Mouse (Mus musculus) midbrain, embryonic 14.5 days (tissue): Measurements from ENCODE around the gene Elavl3. TPM values are rescaled to one million over a fixed set of nuclear protein-coding genes. Genes with fewer than 3 reads are reported as not detected.

ENCODE experiments used
- ATAC-seq: fragments of 200-750 bp; cut with Nextera tagmentation; 2 replicates; pipeline ENCODE4 v1.8.0; 2017; ENCODE audit warnings: moderate number of reproducible peaks, moderate library complexity; ENCODE audit not compliant: low FRiP score, low TSS enrichment
- DNase-seq: peaks from one replicate; pipeline ENCODE4 v3.0.0-alpha.2; 2015
- H3K27ac ChIP-seq: fragments of 300-500 bp; sonication (generic); replicated peaks from 2 replicates; pipeline ENCODE4 v1.5.1; 2014; ENCODE audit warnings: mild to moderate bottlenecking, low read depth, low read length, moderate library complexity
- H3K27me3 ChIP-seq: fragments of 300-500 bp; sonication (generic); 2 replicates; pipeline ENCODE4 v1.6.1; 2014; ENCODE audit warnings: low read length, control low read depth, mixed read lengths; ENCODE audit not compliant: control insufficient read depth, insufficient read depth
- H3K36me3 ChIP-seq: fragments of 300-500 bp; sonication (generic); 2 replicates; pipeline ENCODE4 v1.6.1; 2014; ENCODE audit warnings: low read length, control low read depth; ENCODE audit not compliant: control insufficient read depth, insufficient read depth
- H3K4me1 ChIP-seq: fragments of 300-500 bp; sonication (generic); 2 replicates; pipeline ENCODE4 v1.6.1; 2014; ENCODE audit warnings: mild to moderate bottlenecking, antibody characterized with exemption, low read length, control low read depth; ENCODE audit not compliant: control insufficient read depth, insufficient read depth
- H3K4me2 ChIP-seq: fragments of 300-500 bp; sonication (generic); 2 replicates; pipeline ENCODE4 v1.6.1; 2014; ENCODE audit warnings: mild to moderate bottlenecking, low read length, moderate library complexity
- H3K4me3 ChIP-seq: fragments of 300-500 bp; sonication (generic); replicated peaks from 2 replicates; pipeline ENCODE4 v1.5.1; 2014; ENCODE audit warnings: low read depth, low read length
- H3K9ac ChIP-seq: fragments of 300-500 bp; sonication (generic); replicated peaks from 2 replicates; pipeline ENCODE4 v1.6.1; 2014; ENCODE audit warnings: mild to moderate bottlenecking, low read length, moderate library complexity
- H3K9me3 ChIP-seq: fragments of 300-500 bp; sonication (generic); 2 replicates; pipeline ENCODE4 v1.6.1; 2016; ENCODE audit warnings: low read length, control low read depth, mixed read lengths; ENCODE audit not compliant: control insufficient read depth
- WGBS: fragments of 180-500 bp; shearing (Covaris S2); extraction: QIAGEN DNeasy Blood & Tissue Kit; methylation state at CpG from one replicate; pipeline ENCODE4 v1.1.7; 2014; 5-methylcytosine and 5-hydroxymethylcytosine counted together
- polyA plus RNA-seq: library from polyadenylated mRNA; unstranded; fragments of >200 nt; fragmentation: Nextera tagmentation; extraction: Ambion mirVana; gene quantifications from 2 replicates; pipeline ENCODE4 v1.2.1, GENCODE M21; 2014

Gene Elavl3
- 137 and 162 TPM in 2 replicates for polyA plus RNA-seq

GRCm38 (mm10) chr9:22051958-22052254 is at the start of gene Elavl3:
Elavl3 (minus strand) TSS chr9:22052023.
- Histone ChIP-seq H3K4me1 (peaks cover 37% of the 10 kb centered on the region), H3K27me3 (no peaks in the 10 kb centered on the region), H3K9me3 (no peaks in the 10 kb centered on the region), H3K36me3 (peaks cover 8% of the 10 kb centered on the region), H3K27ac (peak within 1 kb of the TSS; percentile 96), H3K4me2 (peak within 1 kb of the TSS; percentile 85), H3K9ac (peak within 1 kb of the TSS; percentile 98), H3K4me3 (peak within 1 kb of the TSS; percentile 100)
- 2% methylated on average over 25 of the region's 28 CpGs for WGBS
- DNase-seq, result peak; percentile 96
- ATAC-seq, result peak; percentile 80

GRCm38 (mm10) chr9:22099922-22100321 is 48.1 kb upstream of the Elavl3 start:
- H3K4me2 ChIP-seq, result no peak overlapping the region
- no peak overlapping the region for H3K4me3 ChIP-seq
- H3K9me3 ChIP-seq, result no peaks in the 10 kb centered on the region
- H3K9ac ChIP-seq, result no peak overlapping the region
- no peaks in the 10 kb centered on the region for H3K36me3 ChIP-seq
- H3K4me1 ChIP-seq, result 0 out of 2 replicates have a peak, but pooled peaks cover 4% of the 10 kb centered on the region
- H3K27me3 ChIP-seq, result peaks cover 21% of the 10 kb centered on the region
- WGBS, result 7% methylated on average over 18 of the region's 18 CpGs
- DNase-seq, result no peak
- no peak for ATAC-seq
- H3K27ac ChIP-seq, result no peak overlapping the region

GRCm38 (mm10) chr9:22098993-22099696 is 47.3 kb upstream of the Elavl3 start, which contains the start of gene Cnn1:
Cnn1 (plus strand) TSS chr9:22099216.
- Histone ChIP-seq H3K9me3 (no peaks in the 10 kb centered on the region), H3K4me1 (0 out of 2 replicates have a peak, but pooled peaks cover 4% of the 10 kb centered on the region), H3K27me3 (peaks cover 21% of the 10 kb centered on the region), H3K4me2 (no peak within 1 kb of the TSS), H3K36me3 (no peaks in the 10 kb centered on the region), H3K4me3 (no peak within 1 kb of the TSS), H3K27ac (no peak within 1 kb of the TSS), H3K9ac (no peak within 1 kb of the TSS)
- DNase-seq, result no peak
- 9% methylated on average over 14 of the region's 14 CpGs for WGBS
- no peak for ATAC-seq

GRCm38 (mm10) chr9:22095854-22096307 is 44.1 kb upstream of the Elavl3 start:
- DNase-seq (peak; percentile 82), ATAC-seq (peak; percentile 69; the same call in 1 of the 2 replicates)
- WGBS, result 3% methylated on average over 24 of the region's 24 CpGs

GRCm38 (mm10) chr9:22092746-22093145 is 40.9 kb upstream of the Elavl3 start:
- 0 out of 2 replicates have a peak, but pooled peaks cover 4% of the 10 kb centered on the region for H3K4me1 ChIP-seq
- H3K27me3 ChIP-seq, result no peaks in the 10 kb centered on the region
- no peak overlapping the region for H3K27ac ChIP-seq
- WGBS, result 89% methylated on average over 6 of the region's 6 CpGs
- DNase-seq (no peak), ATAC-seq (no peak)
- H3K36me3 ChIP-seq, result no peaks in the 10 kb centered on the region
- no peak overlapping the region for H3K4me3 ChIP-seq
- no peaks in the 10 kb centered on the region for H3K9me3 ChIP-seq
- H3K9ac ChIP-seq, result no peak overlapping the region
- H3K4me2 ChIP-seq, result no peak overlapping the region

More at GRCm38 (mm10) chr9:22095854-22096307, 44.1 kb upstream of the Elavl3 start:
- Histone ChIP-seq H3K27ac (no peak overlapping the region), H3K4me1 (0 out of 2 replicates have a peak, but pooled peaks cover 4% of the 10 kb centered on the region), H3K27me3 (peaks cover 21% of the 10 kb centered on the region), H3K36me3 (no peaks in the 10 kb centered on the region), H3K9ac (peak overlapping the region; percentile 46; the same call in 1 of the 2 replicates), H3K9me3 (no peaks in the 10 kb centered on the region), H3K4me3 (peak overlapping the region; percentile 32), H3K4me2 (peak overlapping the region; percentile 64)

- no peaks in the 10 kb centered on the region for H3K36me3 ChIP-seq
- no peak overlapping the region for H3K4me3 ChIP-seq
- no peak for ATAC-seq
- H3K4me1 ChIP-seq, result peaks cover 5% of the 10 kb centered on the region
- no peak overlapping the region for H3K9ac ChIP-seq
- 86% methylated on average over 7 of the region's 7 CpGs for WGBS
- H3K27ac ChIP-seq, result no peak overlapping the region
- no peaks in the 10 kb centered on the region for H3K9me3 ChIP-seq
- DNase-seq, result no peak
- no peaks in the 10 kb centered on the region for H3K27me3 ChIP-seq
- H3K4me2 ChIP-seq, result no peak overlapping the region
Observed at GRCm38 (mm10) chr9:22089986-22090385, 38.2 kb upstream of the Elavl3 start.

- DNase-seq, result no peak
- Histone ChIP-seq H3K27me3 (no peaks in the 10 kb centered on the region), H3K4me3 (no peak overlapping the region), H3K36me3 (no peaks in the 10 kb centered on the region), H3K4me1 (peaks cover 8% of the 10 kb centered on the region), H3K9me3 (no peaks in the 10 kb centered on the region), H3K27ac (no peak overlapping the region), H3K9ac (no peak overlapping the region), H3K4me2 (no peak overlapping the region)
- ATAC-seq, result no peak
- WGBS, result 97% methylated on average over 7 of the region's 7 CpGs
Observed at GRCm38 (mm10) chr9:22089281-22089680, 37.5 kb upstream of the Elavl3 start.

- Histone ChIP-seq H3K4me3 (no peak overlapping the region), H3K4me2 (no peak overlapping the region), H3K27ac (no peak overlapping the region), H3K9ac (no peak overlapping the region), H3K27me3 (no peaks in the 10 kb centered on the region), H3K36me3 (0 out of 2 replicates have a peak, but pooled peaks cover 5% of the 10 kb centered on the region), H3K4me1 (peaks cover 8% of the 10 kb centered on the region), H3K9me3 (no peaks in the 10 kb centered on the region)
- DNase-seq, result no peak
- no peak for ATAC-seq
- WGBS, result 83% methylated on average over 2 of the region's 2 CpGs
Observed at GRCm38 (mm10) chr9:22087034-22087618, 35.3 kb upstream of the Elavl3 start.
